Mouse (Mus musculus): ENCODE data around the gene Zzef1.
"Not testable (repeated sequence)": the region's sequence is repeated elsewhere in the genome, so short reads cannot be mapped to it uniquely, and the experiment has no call there.

Gene Zzef1

DNA sequence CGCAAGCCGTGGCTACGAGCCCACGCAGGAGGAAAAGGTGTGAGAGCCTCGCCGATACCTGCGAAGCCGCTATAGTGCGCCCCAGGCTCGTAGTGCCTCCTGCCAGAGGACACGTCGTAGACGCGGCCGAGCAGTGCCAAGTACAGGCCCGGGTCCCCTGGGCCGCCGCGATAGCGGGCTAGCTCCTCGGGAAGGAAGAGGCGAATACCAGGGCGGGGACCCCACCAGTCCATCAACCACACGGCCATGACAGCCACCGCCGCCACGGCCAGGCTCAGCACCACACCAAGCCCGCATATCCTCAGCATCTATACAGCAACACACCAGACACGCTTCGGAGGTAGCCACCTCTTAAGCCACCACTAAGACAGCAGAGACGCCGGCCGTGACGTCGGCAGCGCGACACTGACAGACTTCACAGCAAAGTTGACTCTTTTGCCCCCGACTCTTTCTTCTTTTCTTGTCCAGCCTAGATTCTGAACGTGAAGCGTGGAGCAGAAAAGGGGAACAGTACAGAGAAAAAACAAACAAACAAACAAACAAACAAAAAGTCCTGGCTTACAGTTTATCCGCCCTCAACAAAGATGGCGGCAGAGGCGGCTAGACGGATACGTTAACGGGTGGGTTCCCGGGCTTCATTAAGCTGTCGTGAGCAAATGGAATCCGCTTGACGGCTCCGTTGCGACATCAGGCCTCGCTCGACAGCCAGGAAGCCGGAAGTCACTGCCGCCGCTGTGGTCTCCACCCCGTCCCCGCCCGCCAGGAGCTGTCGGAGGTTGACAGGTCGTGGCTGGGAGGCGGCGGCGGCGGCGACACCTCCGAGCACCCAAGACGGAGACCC is at the start of gene Zzef1, which contains the start of gene Cyb5d2:
TSS of gene Zzef1 (plus strand) at position 772 of the 841 bp plus-strand sequence.
TSS of gene Cyb5d2 (minus strand) at position 688 of the 841 bp plus-strand sequence.
- DNase-seq, result peak; percentile 94

- DNase-seq, result no peak
Observed at GRCm38 (mm10) chr11:72751956-72752355, 44.1 kb upstream of the Zzef1 start.

DNA sequence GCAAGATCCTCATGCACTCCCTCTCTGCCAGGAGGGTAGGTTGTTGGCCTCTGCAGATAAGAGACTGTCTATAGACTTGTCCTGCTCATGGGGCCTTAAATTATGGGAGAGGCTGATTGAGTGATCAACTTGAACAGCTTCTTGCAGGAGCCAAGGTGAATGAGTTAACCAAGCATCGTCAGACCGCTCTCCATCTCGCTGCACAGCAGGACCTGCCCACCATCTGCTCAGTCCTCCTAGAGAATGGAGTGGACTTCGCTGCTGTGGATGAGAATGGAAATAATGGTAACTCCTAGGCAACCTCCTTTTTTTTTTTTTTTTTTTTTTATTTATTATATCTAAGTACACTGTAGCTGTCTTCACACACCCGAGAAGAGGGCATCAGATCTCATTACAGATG is 37.7 kb upstream of the Zzef1 start:
- no peak for DNase-seq

GRCm38 (mm10) chr11:72759581-72759980 is 36.4 kb upstream of the Zzef1 start:
- DNase-seq, result no peak

- DNase-seq, result no peak
Observed at GRCm38 (mm10) chr11:72760781-72761180, 35.2 kb upstream of the Zzef1 start.

GRCm38 (mm10) chr11:72764270-72764669 is 31.8 kb upstream of the Zzef1 start:
- no peak for DNase-seq

GRCm38 (mm10) chr11:72767716-72768115 is 28.3 kb upstream of the Zzef1 start:
- no peak for DNase-seq

DNA sequence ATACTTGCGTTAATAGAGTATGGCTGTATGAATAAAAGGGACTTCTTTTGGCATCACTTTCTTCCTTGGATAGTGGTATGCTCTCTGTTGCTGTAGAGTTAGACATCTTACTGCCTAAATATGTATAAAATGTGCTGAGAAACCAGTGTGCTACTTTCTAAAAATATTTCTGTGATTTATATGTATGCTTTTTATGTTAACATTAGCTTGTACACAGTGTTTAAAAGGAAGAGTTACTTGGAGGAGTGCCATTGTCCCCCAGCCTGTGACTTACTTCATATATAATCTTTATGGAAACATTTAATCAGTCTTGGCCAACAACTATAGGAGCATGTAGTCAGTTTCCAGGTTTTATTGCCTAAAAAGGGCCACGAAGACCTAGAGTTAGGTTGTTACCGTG is 27.0 kb upstream of the Zzef1 start:
- DNase-seq, result no peak

DNA sequence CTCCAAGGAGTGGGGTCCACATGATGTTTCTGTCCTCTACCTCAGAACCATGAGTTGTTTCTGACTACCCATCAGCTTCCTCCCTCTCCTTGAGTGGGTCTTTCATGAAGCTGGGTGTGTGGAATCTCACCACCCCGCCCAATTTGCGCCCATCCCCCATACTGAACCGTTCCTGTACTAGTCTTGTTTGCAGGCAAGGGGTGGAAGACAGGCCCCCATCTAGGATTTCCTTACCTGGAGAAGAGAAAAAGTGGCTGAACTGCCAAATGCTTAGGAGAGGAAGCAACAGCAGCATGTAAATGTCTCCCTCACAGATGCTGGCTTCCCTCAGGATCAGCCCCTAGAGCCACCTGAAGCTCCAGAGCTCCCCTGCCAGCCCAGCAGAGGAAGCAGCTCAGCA is 25.7 kb upstream of the Zzef1 start:
- DNase-seq, result no peak

DNA sequence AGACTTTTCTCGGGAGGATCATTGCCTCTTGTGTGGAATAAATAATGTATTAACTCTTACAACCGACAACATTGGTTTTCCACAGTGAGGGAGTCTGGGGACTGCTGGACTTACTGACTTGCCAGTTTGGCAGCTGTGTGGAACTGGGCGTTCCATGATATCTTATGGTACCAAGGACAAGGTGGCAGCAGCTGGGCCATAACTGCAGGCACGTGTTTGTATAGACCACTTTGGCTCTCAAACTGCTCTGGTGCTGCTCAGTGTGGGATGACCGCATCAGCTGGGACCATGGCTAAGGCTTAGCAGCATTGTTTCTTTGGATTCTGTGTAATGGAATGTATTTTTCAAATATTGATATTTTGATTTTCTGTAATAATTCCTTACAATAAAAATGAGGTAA is 25.2 kb upstream of the Zzef1 start:
- DNase-seq, result no peak

GRCm38 (mm10) chr11:72771461-72771860 is 24.6 kb upstream of the Zzef1 start:
- DNase-seq, result no peak

DNA sequence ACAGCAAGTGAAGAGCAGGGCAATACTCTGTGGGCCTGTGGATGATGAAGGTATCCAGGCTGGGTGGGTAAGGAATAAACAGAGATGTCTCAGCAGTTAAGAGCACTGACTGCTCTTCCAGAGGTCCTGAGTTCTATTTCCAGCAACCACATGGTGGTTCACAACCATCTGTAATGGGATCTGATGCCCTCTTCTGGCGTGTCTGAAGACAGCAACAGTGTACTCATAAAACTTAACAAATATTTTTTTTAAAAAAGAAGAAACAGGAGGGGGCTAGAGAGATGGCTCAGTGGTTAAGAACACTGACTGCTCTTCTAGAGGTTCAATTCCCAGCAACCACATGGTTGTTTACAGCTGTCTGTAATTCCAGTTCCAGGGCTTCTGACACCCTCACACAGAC is 23.4 kb upstream of the Zzef1 start:
- not testable (repeated sequence) for DNase-seq

- DNase-seq, result no peak
Observed at GRCm38 (mm10) chr11:72778957-72779356, 17.1 kb upstream of the Zzef1 start.

DNA sequence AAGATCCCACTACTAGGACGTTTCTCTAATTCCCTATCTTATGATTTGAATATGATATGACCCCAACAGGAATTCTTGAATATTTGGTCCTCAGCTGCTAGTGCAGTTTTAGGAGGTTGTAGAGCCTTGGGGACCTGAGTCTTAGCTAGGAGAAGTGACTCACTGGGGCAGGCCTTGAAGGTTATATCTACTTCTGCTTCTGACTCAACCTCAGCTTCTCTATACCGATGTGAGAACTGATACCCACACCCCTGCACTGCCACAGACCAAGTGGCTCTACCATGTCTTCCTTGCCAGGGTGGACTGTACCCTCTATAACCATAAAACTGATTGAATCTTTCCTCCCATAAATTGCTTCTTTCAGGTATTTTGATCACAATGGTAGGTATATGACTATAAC is 13.9 kb upstream of the Zzef1 start:
- no peak for DNase-seq

DNA sequence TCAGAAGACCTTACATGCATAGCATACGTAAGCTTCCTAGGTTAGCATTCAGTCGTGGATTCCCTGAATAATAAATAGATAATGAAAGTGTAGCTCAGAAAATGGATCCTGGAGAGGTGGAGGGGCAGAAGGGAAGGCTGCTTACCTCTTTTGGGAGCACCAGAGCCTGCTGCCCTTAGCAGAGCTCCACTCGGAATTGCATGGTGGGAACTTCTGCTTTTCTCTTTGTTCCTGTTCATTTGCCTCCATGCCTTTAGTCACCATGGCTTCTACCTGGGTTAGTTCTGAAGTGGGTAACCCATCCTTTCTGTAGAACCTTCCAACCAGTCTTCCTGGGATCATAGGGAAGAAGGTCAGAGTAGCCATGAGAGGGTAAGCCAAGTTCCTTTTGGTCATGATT is 13.5 kb upstream of the Zzef1 start:
- DNase-seq, result no peak

GRCm38 (mm10) chr11:72792033-72792432 is 4.0 kb upstream of the Zzef1 start:
- DNase-seq, result no peak

GRCm38 (mm10) chr11:72795149-72795454 is 924 bp upstream of the Zzef1 start:
- no peak for DNase-seq

DNA sequence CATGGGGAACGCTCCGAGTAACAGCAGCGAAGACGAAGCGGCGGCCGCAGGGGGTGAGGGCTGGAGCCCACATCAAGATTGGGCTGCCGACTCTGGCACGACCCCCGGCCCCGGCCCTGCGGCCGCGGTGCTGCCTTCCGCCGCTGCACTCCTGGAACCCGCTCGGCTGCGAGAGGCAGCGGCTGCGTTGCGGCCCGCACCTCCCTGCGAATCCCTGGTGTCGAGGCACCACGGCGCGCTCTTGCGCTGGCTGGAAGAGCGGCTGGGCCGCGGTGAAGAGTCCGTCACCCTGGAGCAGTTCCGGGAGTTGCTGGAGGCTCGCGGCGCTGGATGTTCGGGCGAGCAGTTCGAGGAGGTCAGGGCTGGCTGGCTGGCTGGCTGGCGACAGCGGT is 266 bp downstream of the Zzef1 start:
- no peak for DNase-seq

- no peak for DNase-seq
Observed at GRCm38 (mm10) chr11:72796773-72797338, 830 bp downstream of the Zzef1 start.

DNA sequence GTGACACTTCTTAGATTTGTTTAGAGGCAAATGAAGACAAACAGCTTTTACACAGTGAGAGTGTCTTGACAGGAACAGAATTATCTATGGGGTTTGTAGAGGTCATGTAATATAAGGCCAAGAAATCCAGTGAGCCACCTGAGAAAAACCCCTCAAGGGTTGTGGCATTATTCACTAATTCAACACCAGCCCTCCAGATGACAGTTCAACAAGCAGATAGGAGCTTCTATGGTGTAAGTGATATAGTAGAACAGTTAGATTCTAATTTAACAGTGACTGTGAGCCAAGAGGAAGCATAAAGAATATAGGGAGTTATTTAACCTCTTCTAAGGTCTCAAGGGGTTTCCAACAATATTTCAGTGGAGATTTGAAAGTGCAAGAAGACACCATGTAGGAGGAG is 2.1 kb downstream of the Zzef1 start:
- no peak for DNase-seq

GRCm38 (mm10) chr11:72801182-72801581 is 5.2 kb downstream of the Zzef1 start:
- DNase-seq, result no peak

GRCm38 (mm10) chr11:72803038-72803437 is 7.0 kb downstream of the Zzef1 start:
- no peak for DNase-seq

DNA sequence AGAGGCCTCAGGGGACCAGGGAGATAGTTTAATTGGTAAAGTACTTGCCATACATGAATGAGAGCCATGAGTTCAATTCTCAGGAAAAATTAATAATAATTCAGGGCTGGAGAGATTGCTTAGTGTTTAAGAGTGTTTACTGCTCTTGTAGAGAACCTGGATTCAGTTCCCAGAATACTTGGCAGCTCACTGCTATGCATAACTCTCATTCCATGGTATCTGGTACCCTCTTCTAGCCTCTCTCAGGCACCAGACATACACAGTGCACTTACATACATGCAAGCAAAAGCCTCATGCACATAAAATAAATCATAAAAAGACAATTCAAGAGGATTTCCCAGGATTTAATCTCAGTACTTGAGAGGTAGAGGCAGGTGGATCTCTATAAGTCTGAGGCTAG is 8.6 kb downstream of the Zzef1 start:
- DNase-seq, result no peak

- no peak for DNase-seq
Observed at GRCm38 (mm10) chr11:72805232-72805631, 9.2 kb downstream of the Zzef1 start.

DNA sequence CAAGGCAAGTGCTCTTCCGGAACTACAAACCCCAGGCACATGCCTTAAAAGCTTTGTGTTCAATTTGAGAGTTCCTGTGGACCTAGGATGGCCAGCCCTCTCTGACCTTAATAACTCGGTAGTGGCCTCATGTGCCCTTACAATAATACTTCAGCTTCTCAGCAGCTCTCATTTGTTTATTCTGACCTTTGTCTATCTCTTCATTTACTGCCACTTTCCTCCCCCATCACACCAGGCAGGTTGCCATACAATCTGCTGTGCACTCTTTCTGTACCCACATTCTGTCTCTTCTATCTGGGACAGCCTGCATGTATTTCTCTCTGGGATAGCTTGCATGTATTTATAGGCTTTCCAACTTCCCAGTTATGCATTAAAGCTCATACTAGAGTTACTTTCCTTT is 10.5 kb downstream of the Zzef1 start:
- no peak for DNase-seq
